Mouse (Mus musculus) adrenal gland (tissue): Measurements from ENCODE around the gene Ndufs1.

Source experiments
- intact Hi-C: fragments of 180-260 bp; cut with DNase I; formaldehyde crosslinking; loops from one replicate; pipeline ENCODE4 v1.15.1; 2025

The Ndufs1 gene

DNA sequence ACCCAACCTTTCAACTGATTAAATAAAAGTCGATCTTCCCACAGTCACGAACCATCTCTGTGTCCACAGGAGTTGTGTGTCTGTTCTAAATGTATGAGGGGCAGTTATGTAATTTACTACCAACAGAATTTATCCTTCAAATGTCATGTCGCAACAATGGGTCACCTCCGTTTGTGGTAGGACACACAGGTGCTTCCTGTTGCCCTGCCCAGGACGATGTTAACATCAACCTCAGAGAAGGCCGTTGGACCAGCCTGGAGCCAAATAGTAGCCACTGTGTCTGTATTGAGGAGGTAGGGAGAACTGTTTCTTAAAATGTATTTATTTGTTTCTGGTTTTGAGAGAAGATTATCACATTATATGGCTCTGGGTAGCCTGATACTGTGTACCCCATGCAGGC, 54.6 kb downstream of the Ndufs1 start:
- intact Hi-C loops: no loop called here

GRCm38 (mm10) chr1:63120382-63120781, 56.3 kb downstream of the Ndufs1 start:
- intact Hi-C loops: no loop called here

DNA sequence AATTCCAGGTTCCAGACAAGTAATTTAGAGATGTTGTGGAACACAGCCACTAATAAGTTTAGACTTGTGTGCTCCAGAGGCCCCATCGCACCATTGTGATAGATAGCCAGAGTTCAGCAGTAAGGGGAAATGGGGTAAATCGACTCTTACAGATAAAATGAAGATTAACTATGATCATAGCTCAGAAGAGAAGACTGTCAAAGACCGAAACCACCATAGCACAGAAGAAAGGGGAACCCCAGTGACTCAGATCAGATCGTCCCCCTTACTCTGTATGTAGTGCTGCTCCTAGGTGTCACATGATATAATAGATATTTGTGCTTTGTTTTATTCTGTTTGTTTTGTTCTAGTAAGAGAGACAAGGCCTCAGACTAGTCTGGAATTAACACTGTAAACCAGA, 57.0 kb downstream of the Ndufs1 start:
- intact Hi-C loops: no loop called here

DNA sequence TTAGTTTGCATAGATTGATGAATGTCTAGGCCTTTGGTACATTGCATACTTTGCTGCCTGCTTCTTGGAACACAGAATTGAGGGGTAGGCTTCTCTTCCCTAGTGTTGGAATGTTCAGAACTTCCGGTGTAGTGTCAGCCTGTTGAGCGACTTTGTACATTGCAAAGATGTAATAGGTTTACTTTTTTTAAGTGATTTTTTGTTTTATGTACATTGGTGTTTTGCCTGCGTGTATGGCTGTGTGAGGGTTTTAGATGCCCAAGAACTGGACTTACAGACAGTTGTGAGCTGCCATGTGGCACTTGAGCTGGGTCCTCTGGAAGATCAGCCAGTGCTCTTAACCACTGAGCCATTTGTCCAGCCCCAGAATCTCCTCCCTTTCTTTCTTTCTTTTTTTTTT, 61.1 kb downstream of the Ndufs1 start:
- intact Hi-C loops: loop anchor here (2.0 kb wide), 1 partner anchor 61 kb away; the partner anchor contains the start of genes Eef1b2 and Ndufs1

DNA sequence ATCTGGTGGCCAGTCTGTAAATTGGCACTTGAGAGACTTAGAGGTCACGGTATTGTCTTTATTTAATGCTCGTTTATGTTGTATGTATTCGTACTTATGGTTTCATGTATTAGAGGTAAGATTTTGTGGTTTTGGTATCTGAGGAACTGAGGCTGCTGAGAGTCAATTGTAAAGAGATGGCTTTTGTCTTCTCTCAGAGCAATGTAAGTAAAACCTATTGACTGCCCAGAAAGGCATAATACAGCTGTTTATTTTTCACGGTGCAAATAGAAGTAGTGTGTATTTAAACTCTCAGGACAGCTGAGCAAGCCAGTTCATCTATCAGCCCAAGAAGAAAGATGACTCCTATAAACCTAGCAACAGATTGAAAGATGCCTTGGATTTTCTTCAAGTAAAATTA, 61.5 kb downstream of the Ndufs1 start:
- intact Hi-C loops: loop anchor here (2.0 kb wide), 1 partner anchor 62 kb away; the partner anchor contains the start of genes Eef1b2 and Ndufs1

DNA sequence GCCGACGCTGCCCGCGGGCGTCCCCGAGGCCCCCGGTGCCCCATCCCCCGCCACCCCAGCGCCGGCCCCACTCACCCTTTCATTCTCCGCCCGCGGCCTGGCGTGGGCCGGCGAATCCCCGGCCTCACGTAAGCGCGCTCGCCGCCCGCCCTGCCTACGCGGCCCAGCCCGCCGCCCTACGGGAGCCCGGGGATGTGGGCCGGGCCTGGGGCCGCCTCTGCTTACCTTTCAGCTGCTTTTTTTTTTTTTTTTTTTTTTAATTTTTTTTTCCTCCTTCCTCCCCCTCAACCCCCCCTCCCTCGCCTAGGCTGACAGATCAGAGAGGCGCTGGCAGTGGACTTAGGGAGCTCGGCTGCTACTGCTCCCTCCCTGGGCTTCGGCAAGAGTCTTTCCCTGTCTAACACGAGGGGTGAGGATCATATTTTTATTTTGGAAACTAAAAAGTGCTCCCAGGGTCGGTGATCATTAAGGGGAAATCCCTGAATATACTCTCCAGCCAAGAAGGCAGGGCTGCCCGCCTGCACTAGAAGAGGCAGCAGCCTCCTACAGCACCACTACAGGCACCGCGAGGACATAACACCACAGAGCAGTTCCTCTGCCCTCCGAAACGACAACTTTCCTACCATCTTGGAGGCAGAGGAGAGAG, 62.4 kb downstream of the Ndufs1 start, which contains the start of gene Ino80d:
Gene Ino80d (minus strand): TSS at position 532 of the 646 bp plus-strand sequence.
- intact Hi-C loops: loop anchor here (2.0 kb wide), 1 partner anchor 63 kb away; the partner anchor contains the start of genes Eef1b2 and Ndufs1

GRCm38 (mm10) chr1:63113274-63114135, 63.1 kb downstream of the Ndufs1 start:
- intact Hi-C loops: loop anchor here (2.0 kb wide), 1 partner anchor 63 kb away; the partner anchor contains the start of genes Eef1b2 and Ndufs1

GRCm38 (mm10) chr1:63112865-63113261, 63.8 kb downstream of the Ndufs1 start:
- intact Hi-C loops: no loop called here

GRCm38 (mm10) chr1:63112151-63112864, 64.3 kb downstream of the Ndufs1 start:
- intact Hi-C loops: no loop called here

DNA sequence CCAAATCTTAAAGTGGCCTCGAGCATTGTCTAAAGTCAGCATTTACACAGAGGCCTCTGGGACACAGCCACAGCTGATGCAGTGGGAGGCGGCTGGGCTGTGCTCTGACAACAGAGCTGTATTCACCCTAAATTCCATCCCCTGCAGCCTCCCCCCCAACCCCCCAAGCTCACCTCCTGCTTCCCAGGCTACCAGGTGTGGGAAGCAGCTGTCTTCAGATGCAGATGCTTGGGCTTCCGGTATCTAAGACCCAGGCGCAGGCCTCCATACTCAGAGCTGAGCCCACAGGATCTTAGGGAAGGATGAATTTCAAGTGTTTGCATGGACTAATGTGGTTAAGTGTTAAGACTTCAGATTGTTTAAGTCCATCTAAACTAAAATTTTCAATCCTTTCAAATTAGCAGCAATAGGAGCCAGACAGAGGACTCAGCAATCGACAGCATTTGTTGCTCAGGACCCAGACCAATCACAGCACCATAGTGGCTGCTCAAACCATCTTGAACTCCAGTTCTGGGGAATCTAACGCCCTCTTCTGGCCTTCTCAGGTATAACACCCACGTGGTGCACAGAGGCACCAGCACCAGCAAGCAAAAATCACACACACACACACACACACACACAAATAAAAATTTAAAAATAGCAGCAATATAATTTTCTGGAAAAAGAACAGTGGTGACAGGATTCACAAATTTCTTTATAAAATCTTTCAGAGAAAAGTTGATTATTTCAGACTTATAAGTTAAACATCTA, 65.9 kb downstream of the Ndufs1 start:
- intact Hi-C loops: no loop called here

- intact Hi-C loops: no loop called here
Observed at GRCm38 (mm10) chr1:63107614-63108327, 68.9 kb downstream of the Ndufs1 start.

DNA sequence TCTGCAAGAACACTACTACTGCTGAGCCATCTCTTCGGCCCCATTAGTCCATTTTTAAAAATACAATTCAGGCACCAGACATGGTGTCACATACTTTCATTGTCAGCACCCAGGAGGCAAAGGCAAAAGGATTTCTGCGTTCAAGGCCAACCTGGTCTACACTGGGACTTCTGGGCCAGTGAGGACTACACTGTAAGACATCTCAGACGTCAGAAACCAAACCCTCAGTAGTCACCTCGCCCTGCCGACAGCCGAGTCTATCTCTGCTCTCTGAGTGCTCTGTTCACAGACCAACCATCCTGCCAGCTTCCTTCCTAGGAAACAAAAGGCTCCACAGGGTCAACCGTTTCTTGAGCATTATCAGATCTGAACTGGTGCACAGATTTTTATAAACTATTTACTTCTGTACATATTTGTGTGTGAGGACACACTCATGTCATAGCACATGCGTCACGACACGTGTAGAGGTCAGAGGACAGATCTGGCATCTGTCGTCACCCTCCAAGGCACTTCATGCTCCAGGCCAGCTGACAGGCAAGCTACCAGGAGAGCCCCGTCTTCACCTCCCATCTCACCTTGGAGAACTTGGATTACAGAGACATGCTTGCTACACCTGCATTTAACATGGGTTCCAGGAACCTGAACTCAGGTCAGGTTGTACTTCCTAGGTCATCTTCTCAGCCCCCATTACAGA, 73.7 kb downstream of the Ndufs1 start:
- intact Hi-C loops: no loop called here

DNA sequence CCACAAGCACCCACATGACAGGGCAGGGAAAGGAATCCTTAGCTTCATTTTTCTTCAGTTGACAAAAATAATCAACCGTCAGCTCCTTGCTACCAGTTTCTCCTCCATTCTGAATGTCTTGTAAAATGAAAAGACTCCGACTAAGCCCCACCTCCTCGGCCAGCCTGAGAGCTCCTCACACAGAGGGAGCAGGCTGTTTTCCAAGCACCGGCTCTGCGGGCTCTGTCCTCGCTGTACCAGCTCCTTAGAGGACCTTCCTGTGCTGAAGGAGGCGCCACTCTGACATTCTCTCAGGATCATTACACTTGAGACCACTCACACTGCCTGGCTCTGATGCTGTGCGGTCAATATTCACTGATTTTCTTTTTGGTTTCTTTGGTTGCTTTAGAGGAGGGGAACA, 76.4 kb downstream of the Ndufs1 start:
- intact Hi-C loops: no loop called here

DNA sequence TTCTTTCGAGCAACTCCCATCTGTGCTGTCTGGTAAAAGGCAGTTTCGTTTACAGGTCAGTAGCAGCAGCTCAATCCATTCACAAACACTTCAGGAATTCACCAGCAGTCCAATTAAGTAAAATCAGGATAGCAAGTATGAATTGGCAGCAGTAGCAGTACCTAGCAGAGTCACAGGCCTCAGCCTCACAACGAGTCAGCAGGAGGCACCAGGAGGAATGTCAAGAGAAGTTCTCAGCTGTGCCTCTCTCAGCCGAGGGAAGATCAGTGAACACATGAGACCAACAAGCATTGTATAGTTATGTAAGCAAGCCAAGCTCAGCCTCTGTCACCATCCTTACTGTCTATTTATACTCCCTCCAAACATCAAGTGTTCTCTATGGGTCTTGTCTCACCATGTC, 77.8 kb downstream of the Ndufs1 start:
- intact Hi-C loops: loop anchor here (5.0 kb wide), 1 partner anchor 42 kb away; no protein-coding TSS in a partner anchor

DNA sequence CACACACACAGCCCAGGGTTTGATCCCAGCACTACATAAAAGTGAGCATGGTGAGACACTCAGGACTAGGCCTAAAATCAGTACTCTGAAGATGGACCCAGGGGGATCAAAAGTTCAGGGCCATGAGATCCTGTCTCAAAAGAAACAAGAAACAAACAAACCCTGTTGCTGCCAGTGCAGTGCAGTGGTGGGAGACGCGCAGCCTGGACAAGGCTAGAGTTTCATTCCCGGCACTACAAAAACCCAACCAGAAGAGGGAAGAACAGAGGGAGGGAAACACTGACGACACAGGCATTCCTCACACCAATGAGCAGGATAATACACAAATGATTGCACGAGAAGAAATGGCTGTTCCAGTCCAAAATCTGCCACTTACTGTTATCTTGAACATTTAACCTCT, 80.6 kb downstream of the Ndufs1 start:
- intact Hi-C loops: loop anchor here (5.0 kb wide), 1 partner anchor 39 kb away; no protein-coding TSS in a partner anchor
